Mouse (Mus musculus): ENCODE data around the gene Otof. TPM values are rescaled to one million over a fixed set of nuclear protein-coding genes. Genes with fewer than 3 reads are reported as not detected.

The Otof gene
- polyA plus RNA-seq, 1 experiment from 2014 or later, result 4.2 TPM

- 72% methylated on average over 8 of the region's 8 CpGs for WGBS
- H3K4me1 ChIP-seq (replicated peaks; ENCODE audit: control insufficient read depth, insufficient read depth, low read length), result no peaks in the 10 kb centered on the region
- no peak overlapping the region for H3K9ac ChIP-seq
- no peak overlapping the region for H3K27ac ChIP-seq
- no peaks in the 10 kb centered on the region for H3K9me3 ChIP-seq (ENCODE audit: control insufficient read depth, low read length)
- no peak overlapping the region for H3K4me3 ChIP-seq (replicated peaks; ENCODE audit: low read length)
- no peaks in the 10 kb centered on the region for H3K36me3 ChIP-seq (replicated peaks; ENCODE audit: control insufficient read depth, insufficient read depth)
- no peak overlapping the region for H3K4me2 ChIP-seq (replicated peaks)
- DNase-seq (ENCODE audit: low spot score) (no peak), ATAC-seq (ENCODE audit: low FRiP score) (no peak)
- H3K27me3 ChIP-seq (ENCODE audit: control insufficient read depth, insufficient read depth, low read length), result no peaks in the 10 kb centered on the region
These were observed 21.8 kb upstream of the Otof start for GRCm38 (mm10) chr5:30483533-30483932.

- no peak for ATAC-seq (ENCODE audit: low FRiP score)
- Histone ChIP-seq H3K4me2 (replicated peaks) (no peak overlapping the region), H3K27ac (no peak overlapping the region), H3K27me3 (ENCODE audit: control insufficient read depth, insufficient read depth, low read length) (no peaks in the 10 kb centered on the region), H3K36me3 (replicated peaks; ENCODE audit: control insufficient read depth, insufficient read depth) (no peaks in the 10 kb centered on the region), H3K9ac (no peak overlapping the region), H3K4me3 (replicated peaks; ENCODE audit: low read length) (no peak overlapping the region), H3K4me1 (replicated peaks; ENCODE audit: control insufficient read depth, insufficient read depth, low read length) (no peaks in the 10 kb centered on the region), H3K9me3 (ENCODE audit: control insufficient read depth, low read length) (no peaks in the 10 kb centered on the region)
- 18% methylated on average over 5 of the region's 5 CpGs for WGBS
- DNase-seq (ENCODE audit: low spot score), result peak; percentile 81
These were observed 20.6 kb upstream of the Otof start for GRCm38 (mm10) chr5:30482319-30482718.

DNA sequence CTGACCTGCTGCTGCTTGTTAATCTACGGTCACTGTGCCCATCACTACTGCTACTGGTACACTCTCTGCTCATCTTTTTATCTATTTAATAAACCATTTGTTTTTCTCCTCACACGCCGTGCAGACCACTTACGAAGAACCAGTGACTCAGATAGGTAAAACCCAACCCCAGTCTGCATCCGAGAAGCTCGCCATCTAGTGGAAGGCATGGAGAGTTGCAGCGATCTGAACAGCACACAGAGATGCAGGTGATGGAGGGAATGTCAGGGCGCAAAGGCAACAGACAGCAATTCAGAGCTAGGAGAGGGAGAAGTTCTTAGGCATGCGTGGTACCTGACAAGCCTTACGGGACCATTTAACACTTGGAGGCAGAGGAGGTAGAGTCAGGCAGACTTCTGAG lies 14.8 kb upstream of the Otof start:
- Histone ChIP-seq H3K9ac (no peak overlapping the region), H3K4me1 (replicated peaks; ENCODE audit: control insufficient read depth, insufficient read depth, low read length) (0 out of 2 replicates have a peak, but pooled peaks cover 1% of the 10 kb centered on the region), H3K4me2 (replicated peaks) (no peak overlapping the region), H3K27ac (no peak overlapping the region), H3K27me3 (ENCODE audit: control insufficient read depth, insufficient read depth, low read length) (no peaks in the 10 kb centered on the region), H3K9me3 (ENCODE audit: control insufficient read depth, low read length) (no peaks in the 10 kb centered on the region), H3K36me3 (replicated peaks; ENCODE audit: control insufficient read depth, insufficient read depth) (no peaks in the 10 kb centered on the region), H3K4me3 (replicated peaks; ENCODE audit: low read length) (no peak overlapping the region)
- WGBS, result 45% methylated on average over 10 of the region's 10 CpGs
- DNase-seq (ENCODE audit: low spot score) (peak; percentile 74), ATAC-seq (ENCODE audit: low FRiP score) (peak; percentile 27; the same call in 1 of the 2 replicates)

GRCm38 (mm10) chr5:30472148-30472547 lies 10.4 kb upstream of the Otof start:
- Histone ChIP-seq H3K9me3 (ENCODE audit: control insufficient read depth, low read length) (no peaks in the 10 kb centered on the region), H3K36me3 (replicated peaks; ENCODE audit: control insufficient read depth, insufficient read depth) (no peaks in the 10 kb centered on the region), H3K4me2 (replicated peaks) (no peak overlapping the region), H3K27ac (no peak overlapping the region), H3K4me3 (replicated peaks; ENCODE audit: low read length) (no peak overlapping the region), H3K4me1 (replicated peaks; ENCODE audit: control insufficient read depth, insufficient read depth, low read length) (0 out of 2 replicates have a peak, but pooled peaks cover 12% of the 10 kb centered on the region), H3K27me3 (ENCODE audit: control insufficient read depth, insufficient read depth, low read length) (no peaks in the 10 kb centered on the region), H3K9ac (no peak overlapping the region)
- ATAC-seq (ENCODE audit: low FRiP score), result no peak
- WGBS, result 83% methylated on average over 5 of the region's 5 CpGs
- DNase-seq (ENCODE audit: low spot score), result no peak

- no peak for DNase-seq (ENCODE audit: low spot score)
- Histone ChIP-seq H3K36me3 (replicated peaks; ENCODE audit: control insufficient read depth, insufficient read depth) (no peaks in the 10 kb centered on the region), H3K9ac (no peak overlapping the region), H3K4me3 (replicated peaks; ENCODE audit: low read length) (no peak overlapping the region), H3K27ac (no peak overlapping the region), H3K4me1 (replicated peaks; ENCODE audit: control insufficient read depth, insufficient read depth, low read length) (0 out of 2 replicates have a peak, but pooled peaks cover 18% of the 10 kb centered on the region), H3K4me2 (replicated peaks) (no peak overlapping the region), H3K9me3 (ENCODE audit: control insufficient read depth, low read length) (no peaks in the 10 kb centered on the region), H3K27me3 (ENCODE audit: control insufficient read depth, insufficient read depth, low read length) (0 out of 2 replicates have a peak, but pooled peaks cover 1% of the 10 kb centered on the region)
- 52% methylated on average over 6 of the region's 6 CpGs for WGBS
- ATAC-seq (ENCODE audit: low FRiP score), result no peak
These were observed 8.7 kb upstream of the Otof start for GRCm38 (mm10) chr5:30470454-30470853.

GRCm38 (mm10) chr5:30466315-30466714 lies 4.6 kb upstream of the Otof start:
- H3K4me1 ChIP-seq (replicated peaks; ENCODE audit: control insufficient read depth, insufficient read depth, low read length), result peaks cover 26% of the 10 kb centered on the region
- H3K4me3 ChIP-seq (replicated peaks; ENCODE audit: low read length), result peak overlapping the region; percentile 15
- H3K27me3 ChIP-seq (ENCODE audit: control insufficient read depth, insufficient read depth, low read length), result 0 out of 2 replicates have a peak, but pooled peaks cover 6% of the 10 kb centered on the region
- H3K9me3 ChIP-seq (ENCODE audit: control insufficient read depth, low read length), result no peaks in the 10 kb centered on the region
- WGBS, result 36% methylated on average over 9 of the region's 9 CpGs
- no peak overlapping the region for H3K27ac ChIP-seq
- ATAC-seq (ENCODE audit: low FRiP score), result no peak
- no peak for DNase-seq (ENCODE audit: low spot score)
- H3K9ac ChIP-seq, result 0 out of 2 replicates have a peak overlapping the region, but pooled peaks have one; percentile 16
- no peaks in the 10 kb centered on the region for H3K36me3 ChIP-seq (replicated peaks; ENCODE audit: control insufficient read depth, insufficient read depth)
- H3K4me2 ChIP-seq (replicated peaks), result peak overlapping the region; percentile 52

GRCm38 (mm10) chr5:30465861-30466260 lies 4.1 kb upstream of the Otof start, which contains the start of gene 1700001C02Rik:
TSS of gene 1700001C02Rik (plus strand) at chr5:30466047.
- 0 out of 2 replicates have a peak, but pooled peaks cover 6% of the 10 kb centered on the region for H3K27me3 ChIP-seq (ENCODE audit: control insufficient read depth, insufficient read depth, low read length)
- ATAC-seq (ENCODE audit: low FRiP score), result no peak

DNA sequence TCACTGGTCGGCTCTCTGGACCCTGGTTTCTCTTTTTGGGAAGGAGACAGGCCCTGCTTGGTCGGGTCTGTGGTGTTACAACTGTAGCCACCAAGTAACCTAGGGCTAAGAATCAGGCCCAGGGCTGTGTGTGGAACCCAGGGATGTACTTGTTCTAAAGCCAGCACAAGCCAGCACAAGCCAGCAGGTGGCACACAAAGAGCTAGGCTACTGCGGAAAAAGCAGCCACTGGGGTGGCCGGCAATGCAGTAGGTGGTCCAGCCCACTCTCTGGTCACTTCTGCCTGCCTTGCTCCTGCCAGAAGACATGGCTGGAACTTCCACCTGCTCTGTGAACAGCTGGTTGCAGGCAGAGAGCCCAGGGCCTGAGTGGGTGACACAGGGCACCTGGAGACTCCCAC lies 1.6 kb downstream of the Otof start:
- ATAC-seq (ENCODE audit: low FRiP score) (no peak), DNase-seq (ENCODE audit: low spot score) (no peak)
- Histone ChIP-seq H3K4me3 (replicated peaks; ENCODE audit: low read length) (no peak overlapping the region), H3K36me3 (replicated peaks; ENCODE audit: control insufficient read depth, insufficient read depth) (no peaks in the 10 kb centered on the region), H3K4me1 (replicated peaks; ENCODE audit: control insufficient read depth, insufficient read depth, low read length) (peaks cover 17% of the 10 kb centered on the region), H3K27ac (no peak overlapping the region), H3K9me3 (ENCODE audit: control insufficient read depth, low read length) (no peaks in the 10 kb centered on the region), H3K27me3 (ENCODE audit: control insufficient read depth, insufficient read depth, low read length) (0 out of 2 replicates have a peak, but pooled peaks cover 2% of the 10 kb centered on the region), H3K4me2 (replicated peaks) (no peak overlapping the region), H3K9ac (no peak overlapping the region)
- 41% methylated on average over 4 of the region's 4 CpGs for WGBS

More at GRCm38 (mm10) chr5:30465861-30466260, 4.1 kb upstream of the Otof start, which contains the start of gene 1700001C02Rik:
- no peaks in the 10 kb centered on the region for H3K36me3 ChIP-seq (replicated peaks; ENCODE audit: control insufficient read depth, insufficient read depth)
- H3K4me2 ChIP-seq (replicated peaks), result peak within 1 kb of the TSS; percentile 52
- H3K4me3 ChIP-seq (replicated peaks; ENCODE audit: low read length), result peak within 1 kb of the TSS; percentile 15
- no peak for DNase-seq (ENCODE audit: low spot score)
- H3K27ac ChIP-seq, result no peak within 1 kb of the TSS
- 14% methylated on average over 19 of the region's 21 CpGs for WGBS
- H3K4me1 ChIP-seq (replicated peaks; ENCODE audit: control insufficient read depth, insufficient read depth, low read length), result peaks cover 25% of the 10 kb centered on the region
- no peaks in the 10 kb centered on the region for H3K9me3 ChIP-seq (ENCODE audit: control insufficient read depth, low read length)
- 0 out of 2 replicates have a peak within 1 kb of the TSS, but pooled peaks have one; percentile 16 for H3K9ac ChIP-seq

DNA sequence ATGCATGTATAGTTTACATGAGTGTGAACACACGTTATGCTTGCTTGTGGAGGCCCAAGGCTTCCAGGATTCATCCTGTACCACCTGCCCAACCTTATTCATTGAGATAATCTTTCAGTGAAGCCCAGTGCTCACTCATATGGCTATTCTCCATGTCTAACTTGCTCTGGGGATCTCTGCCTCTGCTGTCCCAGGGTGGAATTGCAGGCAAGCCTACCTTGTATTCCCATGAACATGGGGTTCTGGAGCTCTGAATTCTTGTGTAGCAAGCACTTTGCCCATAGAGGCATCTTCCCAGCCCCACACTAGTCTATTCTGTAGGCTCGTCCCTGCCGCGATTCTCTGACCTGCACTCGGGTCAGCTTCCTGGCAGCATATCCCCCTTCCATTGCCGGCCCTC lies 5.7 kb downstream of the Otof start:
- no peak overlapping the region for H3K4me2 ChIP-seq (replicated peaks)
- DNase-seq (ENCODE audit: low spot score), result no peak
- H3K4me3 ChIP-seq (replicated peaks; ENCODE audit: low read length), result no peak overlapping the region
- no peaks in the 10 kb centered on the region for H3K36me3 ChIP-seq (replicated peaks; ENCODE audit: control insufficient read depth, insufficient read depth)
- peaks cover 4% of the 10 kb centered on the region; the same call in 1 of the 2 replicates for H3K4me1 ChIP-seq (replicated peaks; ENCODE audit: control insufficient read depth, insufficient read depth, low read length)
- H3K9ac ChIP-seq, result no peak overlapping the region
- whole genome bisulfite sequencing, result 59% methylated on average over 6 of the region's 6 CpGs
- no peak overlapping the region for H3K27ac ChIP-seq
- ATAC-seq (ENCODE audit: low FRiP score), result no peak
- H3K9me3 ChIP-seq (ENCODE audit: control insufficient read depth, low read length), result no peaks in the 10 kb centered on the region
- no peaks in the 10 kb centered on the region for H3K27me3 ChIP-seq (ENCODE audit: control insufficient read depth, insufficient read depth, low read length)
